Mouse (Mus musculus) central nervous system, embryonic 11.5 days (tissue): ENCODE data around the gene Mreg. TPM values are rescaled to one million over a fixed set of nuclear protein-coding genes. Genes with fewer than 3 reads are reported as not detected.

Experiments used
- polyA plus RNA-seq: library from polyadenylated mRNA; depleted of rRNA; stranded (reverse); fragments of >200 nt; gene quantifications from 2 replicates; pipeline ENCODE4 v1.2.3, GENCODE M21; 2012; rRNA removed

Mreg gene
- 2.4 and 4.6 TPM in 2 replicates for polyA plus RNA-seq

GRCm38 (mm10) chr1:72211701-72212699 lies at the start of gene Mreg:
Mreg (minus strand) TSS chr1:72212307.

Other genes starting within 250 kb of the Mreg start
- gene Pecr, start 72.0 kb upstream of the Mreg start, polyA plus RNA-seq = 8.0 and 12.3 TPM in 2 replicates
- gene Tmem169, start 72.1 kb upstream of the Mreg start, polyA plus RNA-seq = 11.2 and 23.5 TPM in 2 replicates
- 31.8 and 35.9 TPM in 2 replicates for gene Xrcc5, start 95.1 kb upstream of the Mreg start, polyA plus RNA-seq